Mouse (Mus musculus): Measurements from ENCODE around the gene Sypl. TPM values are rescaled to one million over a fixed set of nuclear protein-coding genes. Genes with fewer than 3 reads are reported as not detected.

Sypl gene
- polyA plus RNA-seq (2014; fragmentation: Illumina TruSeq; extraction: RNeasy Lipid Tissue Mini Kit (QIAGEN cat#74804); ENCODE audit: low read depth, low replicate concordance) = 272 TPM

DNA sequence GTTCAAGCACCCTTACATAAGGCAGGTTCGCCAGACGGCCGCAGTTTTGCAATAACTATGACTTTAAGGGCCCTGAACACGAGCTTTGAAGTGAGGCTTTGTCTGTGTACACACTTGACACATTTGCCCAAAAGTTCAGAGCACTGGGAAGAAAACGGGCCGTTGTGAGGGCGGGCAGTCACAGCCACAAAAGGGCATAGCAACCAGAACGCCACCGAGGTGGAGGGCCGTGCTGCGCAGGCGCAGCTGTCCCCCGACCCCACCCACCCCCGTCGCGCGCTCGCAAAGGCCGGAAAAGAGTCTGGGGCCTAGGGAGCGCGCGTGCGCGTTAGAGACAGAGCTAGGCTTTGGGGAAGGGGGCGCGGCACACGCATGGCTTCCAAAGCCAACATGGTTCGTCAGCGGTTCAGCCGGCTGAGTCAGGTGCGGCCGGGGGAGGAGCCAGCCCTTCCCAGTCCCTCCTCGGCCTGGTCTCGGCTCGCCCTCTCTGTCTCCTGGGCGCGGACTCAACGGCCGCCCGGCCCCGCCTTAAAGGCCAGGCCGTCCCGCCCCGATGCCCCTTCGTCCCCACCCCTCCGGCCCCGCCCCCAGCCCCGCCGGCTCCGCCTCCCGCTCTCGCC is at the start of gene Sypl:
Sypl (plus strand) TSS at position 296 of the 620 bp plus-strand sequence.

Other genes starting within 250 kb of the Sypl start
- 42.9 TPM for gene Nampt, start 134.3 kb upstream of the Sypl start, polyA plus RNA-seq (2014; fragmentation: Illumina TruSeq; extraction: RNeasy Lipid Tissue Mini Kit (QIAGEN cat#74804); ENCODE audit: low read depth, low replicate concordance)
- not detected for gene Cdhr3, start 139.0 kb downstream of the Sypl start, polyA plus RNA-seq (2014; fragmentation: Illumina TruSeq; extraction: RNeasy Lipid Tissue Mini Kit (QIAGEN cat#74804); ENCODE audit: low read depth, low replicate concordance)
- 62.5 TPM for gene Atxn7l1, start 193.8 kb downstream of the Sypl start, polyA plus RNA-seq (2014; fragmentation: Illumina TruSeq; extraction: RNeasy Lipid Tissue Mini Kit (QIAGEN cat#74804); ENCODE audit: low read depth, low replicate concordance)

All from testis, adult 10 weeks (tissue).